Mouse (Mus musculus): ENCODE measurements around the gene Khdc4.

Khdc4 gene

GRCm38 (mm10) chr3:88684980-88685941 lies at the start of gene Khdc4:
Khdc4 (plus strand) TSS chr3:88685803.
- in situ Hi-C loops (cut with MseI, MboI) = no loop called here

DNA sequence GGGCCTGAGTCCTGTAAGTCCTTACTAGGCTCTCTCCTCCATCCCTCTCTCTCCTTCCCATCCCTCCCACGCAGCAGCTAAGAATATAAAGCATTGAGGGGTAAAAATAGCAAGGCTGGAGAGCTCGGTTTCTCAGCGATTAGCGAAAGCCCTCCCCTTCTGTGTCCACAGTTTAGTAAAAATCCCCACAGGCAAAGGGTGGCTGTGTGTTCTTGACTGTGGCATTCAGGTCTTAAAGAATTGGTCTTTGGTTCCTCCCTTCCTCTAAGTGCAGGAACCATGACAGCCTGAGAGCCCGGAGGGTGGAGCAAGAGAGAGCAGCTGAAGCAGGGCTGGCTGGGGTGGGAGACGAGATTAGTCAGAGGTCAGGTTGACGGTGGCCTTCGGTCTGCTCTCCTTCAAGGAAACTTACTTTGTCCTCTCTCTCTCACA lies 49.0 kb upstream of the Khdc4 start:
- in situ Hi-C loops (cut with MseI, MboI) = no loop called here

GRCm38 (mm10) chr3:88637134-88637533 lies 48.5 kb upstream of the Khdc4 start:
- in situ Hi-C loops (cut with MseI, MboI) = no loop called here

DNA sequence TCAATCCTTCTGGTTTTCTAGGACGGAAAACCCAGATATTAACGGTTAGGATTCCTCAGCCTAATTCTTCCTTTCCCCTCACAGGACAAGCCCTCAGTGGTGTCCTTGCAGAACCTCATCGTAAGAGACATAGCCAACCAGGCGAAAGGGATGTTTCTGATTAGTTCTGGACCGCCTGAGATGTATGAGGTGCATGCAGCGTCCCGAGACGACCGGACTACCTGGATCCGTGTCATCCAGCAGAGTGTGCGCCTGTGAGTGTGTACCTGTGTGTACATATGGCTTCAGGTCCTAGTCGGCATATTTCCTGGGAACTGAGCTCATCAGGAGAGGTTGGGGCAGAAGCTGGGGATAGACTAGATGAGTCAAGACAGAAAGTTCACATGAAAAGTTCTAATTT lies 46.4 kb upstream of the Khdc4 start:
- in situ Hi-C loops (cut with MseI, MboI) = no loop called here

DNA sequence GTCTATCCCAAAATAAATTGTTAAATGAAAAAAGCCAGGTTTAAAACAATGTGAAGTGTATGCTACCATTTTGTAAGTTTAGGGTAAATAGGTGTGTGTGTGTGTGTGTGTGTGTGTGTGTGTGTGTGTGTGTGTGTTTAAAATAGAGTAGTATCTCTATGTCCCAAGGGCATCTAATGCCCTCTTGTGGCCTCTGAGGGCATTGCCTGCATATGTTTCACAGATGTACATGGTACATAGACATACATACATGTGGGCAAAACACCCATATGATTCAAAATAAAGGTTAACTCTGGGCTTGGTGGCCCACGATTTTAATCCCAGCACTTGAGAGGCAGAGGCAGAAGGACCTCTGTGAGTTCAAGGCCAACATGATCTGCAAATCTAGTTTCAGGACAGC lies 44.9 kb upstream of the Khdc4 start:
- in situ Hi-C loops (cut with MseI, MboI) = loop anchor here in 1 of 2 experiments (5.0 kb wide), 1 partner anchor 33 kb away; the partner anchor contains the start of gene Arhgef2

- in situ Hi-C loops (cut with MseI, MboI) = loop anchor here in 1 of 2 experiments (5.0 kb wide), 1 partner anchor 36 kb away; the partner anchor contains the start of gene Arhgef2
These were observed 42.5 kb upstream of the Khdc4 start for GRCm38 (mm10) chr3:88643078-88643477.

- in situ Hi-C loops (cut with MseI, MboI) = no loop called here
These were observed 39.7 kb upstream of the Khdc4 start for GRCm38 (mm10) chr3:88645937-88646336.

- in situ Hi-C loops (cut with MseI, MboI) = no loop called here
These were observed 39.1 kb upstream of the Khdc4 start for GRCm38 (mm10) chr3:88646426-88646995.

- in situ Hi-C loops (cut with MseI, MboI) = no loop called here
These were observed 38.5 kb upstream of the Khdc4 start for GRCm38 (mm10) chr3:88647076-88647475.

DNA sequence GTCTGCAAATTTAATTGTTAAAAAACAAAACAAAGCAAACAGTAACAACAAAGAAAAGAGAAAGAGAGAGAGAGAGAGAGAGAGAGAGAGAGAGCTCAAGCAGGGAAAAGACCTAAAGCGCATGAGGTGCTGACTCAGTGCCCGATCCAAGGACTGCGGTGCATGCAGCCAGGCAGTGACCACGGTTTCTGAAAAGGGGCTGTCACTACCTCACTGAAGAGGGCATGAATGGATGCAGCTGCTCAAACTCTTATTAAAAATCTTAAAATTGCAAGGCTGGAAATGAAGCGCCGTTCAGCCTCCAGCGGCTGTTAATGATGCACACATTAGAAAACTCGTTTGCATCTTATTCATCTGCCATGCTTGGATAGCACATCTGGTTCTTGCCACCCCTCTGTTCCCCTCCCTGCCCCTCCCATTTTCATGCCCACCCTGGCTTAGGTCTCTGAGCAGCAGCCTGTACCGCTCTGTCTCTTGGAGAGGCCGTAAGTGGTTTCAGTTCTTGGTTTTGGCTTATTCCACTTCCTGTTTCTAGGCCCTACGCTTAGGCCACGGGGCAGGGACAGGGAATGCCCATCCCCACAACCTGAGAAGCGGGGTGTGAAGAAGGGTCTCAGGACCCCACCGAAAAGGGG lies 37.7 kb upstream of the Khdc4 start:
- in situ Hi-C loops (cut with MseI, MboI) = no loop called here

GRCm38 (mm10) chr3:88648452-88649168 lies 37.0 kb upstream of the Khdc4 start:
- in situ Hi-C loops (cut with MseI, MboI) = no loop called here

DNA sequence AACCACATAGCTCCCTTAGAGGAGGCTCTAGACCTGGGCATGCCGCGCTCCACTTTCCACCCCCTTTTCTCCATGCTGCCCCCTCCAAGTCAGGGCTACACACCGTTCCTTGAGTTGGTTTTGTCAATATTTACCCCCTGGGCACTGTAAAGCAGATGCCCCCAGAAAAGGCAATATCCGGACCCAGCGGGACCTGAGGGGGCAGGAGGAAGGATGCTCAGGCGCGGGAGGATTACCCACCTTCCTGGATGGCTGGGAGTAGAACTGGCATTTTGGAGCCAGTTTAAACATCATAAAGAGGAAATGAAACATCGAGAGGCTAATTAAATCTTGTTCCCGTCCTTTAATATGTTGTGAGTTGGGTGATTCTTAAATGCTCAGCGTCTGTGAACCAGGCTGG lies 36.4 kb upstream of the Khdc4 start:
- in situ Hi-C loops (cut with MseI, MboI) = no loop called here

GRCm38 (mm10) chr3:88649967-88650366 lies 35.6 kb upstream of the Khdc4 start:
- in situ Hi-C loops (cut with MseI, MboI) = no loop called here

GRCm38 (mm10) chr3:88650713-88651504 lies 34.7 kb upstream of the Khdc4 start:
- in situ Hi-C loops (cut with MseI, MboI) = no loop called here

DNA sequence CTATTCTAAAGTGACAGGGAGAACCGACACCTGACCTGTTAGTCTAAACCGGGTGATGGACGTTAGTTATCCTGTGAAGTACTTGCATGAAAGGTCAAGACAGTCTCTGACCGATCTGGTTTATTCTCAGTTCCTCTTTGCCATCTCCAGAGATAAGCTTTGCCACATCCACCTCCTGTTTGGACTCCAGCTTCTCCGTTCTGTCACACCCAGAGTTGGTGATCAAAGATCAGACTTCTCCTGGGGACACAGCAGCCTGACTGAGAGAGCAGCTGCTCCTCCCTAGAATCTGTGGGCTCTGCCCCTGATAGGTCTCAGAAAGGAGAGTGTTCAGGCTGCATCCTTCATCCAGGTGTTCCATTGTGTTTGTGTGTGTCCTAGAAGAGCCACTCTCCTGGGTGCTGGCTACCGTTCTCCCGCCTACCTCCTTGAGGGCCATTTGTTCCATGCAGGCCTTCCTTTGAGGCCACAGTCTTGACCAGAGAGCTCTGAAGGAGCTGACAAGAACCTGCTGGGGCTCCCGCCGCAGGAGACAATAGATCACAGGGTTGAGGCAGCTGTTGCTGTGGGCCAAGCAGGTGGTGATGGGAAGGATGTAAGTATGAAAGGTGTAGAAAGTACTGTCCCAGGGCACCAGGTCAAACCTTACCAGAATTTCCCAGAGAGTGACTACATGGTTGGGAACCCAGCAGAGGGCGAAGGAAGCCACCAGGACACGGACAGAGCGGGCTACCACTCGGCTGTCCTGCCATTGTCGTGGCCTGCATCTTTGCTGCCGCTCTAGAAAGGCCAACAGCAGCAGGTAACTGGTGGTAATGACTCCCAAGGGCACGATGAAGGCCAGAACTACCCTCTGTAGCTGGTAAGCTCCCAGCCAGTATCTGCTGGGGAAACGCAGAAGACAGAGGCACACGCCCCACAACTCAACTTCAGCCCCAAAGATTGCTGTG lies 33.7 kb upstream of the Khdc4 start:
- in situ Hi-C loops (cut with MseI, MboI) = no loop called here

GRCm38 (mm10) chr3:88652846-88653515 lies 32.6 kb upstream of the Khdc4 start, which contains the start of gene Rxfp4:
Rxfp4 (minus strand) TSS chr3:88653142.
- in situ Hi-C loops (cut with MseI, MboI) = no loop called here

DNA sequence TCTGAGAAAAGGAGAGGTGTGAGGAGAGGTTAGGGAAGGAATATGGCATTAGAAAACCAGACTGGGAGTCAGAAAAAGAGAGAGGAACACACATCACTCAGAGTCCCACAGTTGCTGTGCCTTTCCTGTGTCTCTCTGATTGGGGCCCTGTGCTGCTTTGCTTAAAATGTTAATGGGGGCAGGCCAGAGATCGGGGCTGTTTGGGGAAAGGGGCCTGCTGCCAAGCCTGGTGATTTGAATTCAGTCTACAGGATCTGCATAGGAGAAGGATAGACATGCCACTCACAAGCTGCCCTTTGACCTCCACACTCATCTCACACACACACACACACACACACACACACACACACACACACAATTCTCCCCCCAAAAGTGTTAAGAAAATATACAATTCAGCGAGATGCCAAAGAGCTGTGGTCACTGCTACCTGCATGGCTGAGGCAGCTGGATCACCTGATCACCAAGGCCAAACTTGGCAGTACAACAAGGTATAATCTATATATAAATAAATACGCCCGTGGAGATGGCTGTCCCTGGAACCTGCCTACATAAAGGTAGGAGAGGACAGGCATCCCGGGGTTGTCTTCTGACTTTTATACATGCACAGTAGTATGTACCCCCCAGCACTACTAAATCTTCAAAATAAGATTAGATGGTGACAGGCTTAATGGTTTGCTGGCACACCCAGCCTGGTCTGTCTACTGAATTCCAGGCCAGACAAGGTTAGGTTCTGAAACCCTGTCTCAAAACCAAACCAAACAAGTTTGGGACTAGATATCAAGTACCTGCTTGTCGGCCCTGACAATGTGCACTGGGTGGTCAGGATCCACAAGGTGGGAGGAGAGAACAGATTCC lies 31.9 kb upstream of the Khdc4 start:
- in situ Hi-C loops (cut with MseI, MboI) = no loop called here

GRCm38 (mm10) chr3:88654621-88655020 lies 31.0 kb upstream of the Khdc4 start:
- in situ Hi-C loops (cut with MseI, MboI) = no loop called here

All from mouse trophoblast stem cell (cell line).